Mouse (Mus musculus): ENCODE measurements around the gene Klrc3.
"Not testable (repeated sequence)": the region's sequence is repeated elsewhere in the genome, so short reads cannot be mapped to it uniquely, and the experiment has no call there.

The Klrc3 gene

GRCm38 (mm10) chr6:129643237-129643636, at the start of gene Klrc3:
Klrc3 (minus strand) TSS chr6:129643337.
- not testable (repeated sequence) for DNase-seq (ENCODE audit: low spot score in 2 of 2)

- not testable (repeated sequence) for DNase-seq (ENCODE audit: low spot score in 2 of 2)
These were observed 48.3 kb upstream of the Klrc3 start for GRCm38 (mm10) chr6:129691436-129691835.

- no peak for DNase-seq (ENCODE audit: low spot score in 2 of 2)
These were observed 37.2 kb upstream of the Klrc3 start for GRCm38 (mm10) chr6:129680379-129680778.

- no peak for DNase-seq (ENCODE audit: low spot score in 2 of 2)
These were observed 35.7 kb upstream of the Klrc3 start, which contains the start of gene Klrc1 for GRCm38 (mm10) chr6:129678873-129679272. Klrc1 (minus strand) TSS chr6:129678973.

GRCm38 (mm10) chr6:129661301-129661700, 18.2 kb upstream of the Klrc3 start:
- not testable (repeated sequence) for DNase-seq (ENCODE audit: low spot score in 2 of 2)

GRCm38 (mm10) chr6:129660589-129660988, 17.5 kb upstream of the Klrc3 start, which contains the start of gene Klrc2:
Klrc2 (minus strand) TSS chr6:129660689.
- DNase-seq (ENCODE audit: low spot score in 2 of 2) = not testable (repeated sequence)

- DNase-seq (ENCODE audit: low spot score in 2 of 2) = not testable (repeated sequence)
These were observed 917 bp upstream of the Klrc3 start for GRCm38 (mm10) chr6:129644054-129644453.

- not testable (repeated sequence) for DNase-seq (ENCODE audit: low spot score in 2 of 2)
These were observed 12.1 kb downstream of the Klrc3 start for GRCm38 (mm10) chr6:129631046-129631445.

GRCm38 (mm10) chr6:129623735-129624134, 19.4 kb downstream of the Klrc3 start, which contains the start of gene Klrk1:
Klrk1 (minus strand) TSS chr6:129623864.
- DNase-seq (ENCODE audit: low spot score in 2 of 2) = no peak

- no peak for DNase-seq (ENCODE audit: low spot score in 2 of 2)
These were observed 34.8 kb downstream of the Klrc3 start for GRCm38 (mm10) chr6:129608372-129608771.

- DNase-seq (ENCODE audit: low spot score in 2 of 2) = no peak
These were observed 51.6 kb downstream of the Klrc3 start, which contains the start of gene Klrd1 for GRCm38 (mm10) chr6:129591508-129591907. Klrd1 (plus strand) TSS chr6:129591782.
